Mouse (Mus musculus): ENCODE results near the gene Bap1.

Bap1 gene

GRCm38 (mm10) chr14:31251084-31251604 is at the start of gene Bap1, which contains the start of gene Phf7:
Gene Bap1, plus strand, starts transcription at chr14:31251450.
Gene Phf7, minus strand, starts transcription at chr14:31251317.
- DNase-seq: peak; percentile 91 to 99

GRCm38 (mm10) chr14:31204844-31205243 is 46.4 kb upstream of the Bap1 start:
- DNase-seq: no peak

- peak in 1 of 2 experiments; percentile 34 for DNase-seq
These were observed 46.0 kb upstream of the Bap1 start for GRCm38 (mm10) chr14:31205244-31205561.

GRCm38 (mm10) chr14:31205562-31206467 is 45.4 kb upstream of the Bap1 start:
- DNase-seq: peak; percentile 52 to 70

- peak; percentile 96 to 98 for DNase-seq
These were observed 44.7 kb upstream of the Bap1 start for GRCm38 (mm10) chr14:31206472-31206981.

GRCm38 (mm10) chr14:31207070-31207830 is 44.0 kb upstream of the Bap1 start:
- peak in 1 of 2 experiments; percentile 47 for DNase-seq

GRCm38 (mm10) chr14:31208084-31208483 is 43.2 kb upstream of the Bap1 start, which contains the start of gene Tnnc1:
Gene Tnnc1, plus strand, starts transcription at chr14:31208312.
- DNase-seq: no peak

GRCm38 (mm10) chr14:31209133-31209557 is 42.1 kb upstream of the Bap1 start:
- DNase-seq: no peak

- DNase-seq: no peak
These were observed 39.4 kb upstream of the Bap1 start for GRCm38 (mm10) chr14:31211854-31212253.

GRCm38 (mm10) chr14:31212499-31212898 is 38.8 kb upstream of the Bap1 start:
- no peak for DNase-seq

GRCm38 (mm10) chr14:31213868-31214267 is 37.4 kb upstream of the Bap1 start:
- DNase-seq: no peak

- DNase-seq: no peak
These were observed 36.6 kb upstream of the Bap1 start for GRCm38 (mm10) chr14:31214684-31215083.

GRCm38 (mm10) chr14:31215157-31216002 is 35.9 kb upstream of the Bap1 start:
- DNase-seq: peak; percentile 85

- no peak for DNase-seq
These were observed 34.4 kb upstream of the Bap1 start, which contains the start of gene Nisch for GRCm38 (mm10) chr14:31216846-31217245. Gene Nisch, minus strand, starts transcription at chr14:31216946.

- peak; percentile 80 to 85 for DNase-seq
These were observed 33.6 kb upstream of the Bap1 start, which contains the start of gene Sema3g for GRCm38 (mm10) chr14:31217666-31218065. Gene Sema3g, plus strand, starts transcription at chr14:31217860.

- no peak for DNase-seq
These were observed 24.3 kb upstream of the Bap1 start for GRCm38 (mm10) chr14:31226978-31227377.

GRCm38 (mm10) chr14:31228234-31228633 is 23.0 kb upstream of the Bap1 start:
- no peak for DNase-seq

GRCm38 (mm10) chr14:31230442-31230841 is 20.8 kb upstream of the Bap1 start:
- no peak for DNase-seq

GRCm38 (mm10) chr14:31232404-31233069 is 18.7 kb upstream of the Bap1 start:
- no peak for DNase-seq

GRCm38 (mm10) chr14:31233070-31233995 is 17.9 kb upstream of the Bap1 start:
- DNase-seq: no peak

Measured in cerebellum, adult 18-20 months (tissue).